Mouse (Mus musculus) forebrain, postnatal 0 days (tissue): ENCODE data around the gene Samhd1. TPM values are rescaled to one million over a fixed set of nuclear protein-coding genes. Genes with fewer than 3 reads are reported as not detected.

Experiments
- ATAC-seq: fragments of 200-750 bp; cut with Nextera tagmentation; 2 replicates; pipeline ENCODE4 v1.8.0; 2017; ENCODE audit warnings: mild to moderate bottlenecking, moderate library complexity
- DNase-seq: peaks from one replicate; pipeline ENCODE4 v3.0.0-alpha.2; 2015
- H3K27ac ChIP-seq: fragments of 300-500 bp; sonication (generic); 2 replicates; pipeline ENCODE4 v1.5.1; 2014; ENCODE audit warnings: low read depth, mild to moderate bottlenecking, antibody characterized with exemption, low read length, moderate library complexity, mixed read lengths
- H3K27me3 ChIP-seq: fragments of 300-500 bp; sonication (generic); 2 replicates; pipeline ENCODE4 v1.6.1; 2014; ENCODE audit warnings: mild to moderate bottlenecking, low read length, mixed read lengths; ENCODE audit not compliant: insufficient read depth
- H3K36me3 ChIP-seq: fragments of 300-500 bp; sonication (generic); 2 replicates; pipeline ENCODE4 v1.6.1; 2014; ENCODE audit warnings: mild to moderate bottlenecking, moderate library complexity; ENCODE audit not compliant: insufficient read depth
- H3K4me1 ChIP-seq: fragments of 300-500 bp; sonication (generic); 2 replicates; pipeline ENCODE4 v1.6.1; 2014; ENCODE audit warnings: antibody characterized with exemption; ENCODE audit not compliant: insufficient read depth
- H3K4me2 ChIP-seq: fragments of 300-500 bp; sonication (generic); 2 replicates; pipeline ENCODE4 v1.6.1; 2014; ENCODE audit warnings: low read depth, mild to moderate bottlenecking, moderate library complexity
- H3K4me3 ChIP-seq: fragments of 300-500 bp; sonication (generic); 2 replicates; pipeline ENCODE4 v1.5.1; 2014; ENCODE audit warnings: low read depth, low read length, mixed read lengths
- H3K9ac ChIP-seq: fragments of 300-500 bp; sonication (generic); 2 replicates; pipeline ENCODE4 v1.6.1; 2014; ENCODE audit warnings: mild to moderate bottlenecking
- H3K9me3 ChIP-seq: fragments of 300-500 bp; sonication (generic); 2 replicates; pipeline ENCODE4 v1.6.1; 2016; ENCODE audit warnings: low read length
- CTCF ChIP-seq: sonication (generic); IDR thresholded peaks from 2 replicates; pipeline ENCODE4 v1.5.1; 2016; ENCODE audit warnings: antibody characterized with exemption, control low read depth, low read depth
- WGBS: fragments of 180-500 bp; shearing (Covaris S2); extraction: QIAGEN DNeasy Blood & Tissue Kit; methylation state at CpG from one replicate; pipeline ENCODE4 v1.1.7; 2014; 5-methylcytosine and 5-hydroxymethylcytosine counted together
- polyA plus RNA-seq: library from polyadenylated mRNA; unstranded; fragments of >200 nt; fragmentation: Nextera tagmentation; extraction: Ambion mirVana; gene quantifications from 2 replicates; pipeline ENCODE4 v1.2.1, GENCODE M21; 2015
- total RNA-seq: library from RNA; depleted of rRNA; stranded (reverse); fragments of >200 nt; gene quantifications from 2 replicates; pipeline ENCODE4 v1.2.3, GENCODE M21; 2014; rRNA removed

Gene Samhd1
- 11.3 and 18.5 TPM in 2 replicates for total RNA-seq
- polyA plus RNA-seq, result 6.6 and 8.0 TPM in 2 replicates

- H3K4me3 ChIP-seq, result peak within 1 kb of the TSS; percentile 59
- H3K9ac ChIP-seq, result peak within 1 kb of the TSS; percentile 54
- DNase-seq (peak; percentile 88), ATAC-seq (peak; percentile 92)
- H3K4me1 ChIP-seq, result peaks cover 4% of the 10 kb centered on the region; the same call in 1 of the 2 replicates
- no peak for TF ChIP-seq CTCF
- no peaks in the 10 kb centered on the region for H3K9me3 ChIP-seq
- WGBS, result under 1% methylated on average over 32 of the region's 32 CpGs
- H3K36me3 ChIP-seq, result no peaks in the 10 kb centered on the region
- no peaks in the 10 kb centered on the region for H3K27me3 ChIP-seq
- H3K27ac ChIP-seq, result peak within 1 kb of the TSS; percentile 31; the same call in 1 of the 2 replicates
- peak within 1 kb of the TSS; percentile 95 for H3K4me2 ChIP-seq
Measured at GRCm38 (mm10) chr2:157135014-157135413, at the start of gene Samhd1. Gene Samhd1, minus strand, starts transcription at chr2:157135265.

DNA sequence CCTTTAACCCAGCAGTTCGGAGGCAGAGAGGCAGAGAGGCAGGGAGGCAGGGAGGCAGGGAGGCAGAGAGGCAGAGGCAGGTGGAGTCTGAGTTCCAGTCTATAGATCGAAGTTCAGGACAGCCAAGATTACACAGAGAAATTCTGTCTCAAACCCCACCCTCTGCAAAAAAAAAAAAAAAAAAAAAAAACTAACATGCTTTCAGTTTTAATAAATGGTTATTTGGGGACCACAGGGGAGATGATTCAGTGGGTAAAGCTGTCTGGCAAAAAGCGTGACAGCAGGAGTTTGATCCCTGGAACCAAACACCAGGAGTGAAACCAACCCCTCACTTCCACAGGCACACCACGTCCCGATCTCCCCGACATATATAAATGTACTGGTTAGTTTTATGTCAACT, 43.1 kb upstream of the Samhd1 start:
- Histone ChIP-seq H3K27me3 (no peaks in the 10 kb centered on the region), H3K36me3 (0 out of 2 replicates have a peak, but pooled peaks cover 8% of the 10 kb centered on the region)
- WGBS, result 90% methylated on average over 6 of the region's 6 CpGs

DNA sequence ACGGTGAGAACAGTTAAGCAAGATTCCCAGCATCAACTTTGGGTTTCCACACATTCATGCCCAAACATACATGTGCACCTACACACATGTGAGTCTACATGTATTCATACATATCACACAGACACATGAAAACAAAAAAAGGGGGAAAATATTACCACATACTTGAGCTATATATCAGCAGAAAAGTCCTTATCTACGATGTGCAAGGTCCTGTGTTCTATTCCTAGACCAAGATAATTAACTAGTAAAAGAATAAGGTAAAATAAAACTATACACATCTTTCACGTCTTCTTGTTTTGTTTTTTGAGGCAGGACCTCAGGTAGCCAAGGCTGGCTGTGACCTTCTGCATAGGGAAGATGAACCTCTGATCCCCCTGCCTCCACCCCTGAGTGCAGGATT, 41.2 kb upstream of the Samhd1 start:
- DNase-seq, result no peak
- ATAC-seq, result no peak
- no peak overlapping the region for H3K9ac ChIP-seq
- H3K4me2 ChIP-seq, result no peak overlapping the region
- 0 out of 2 replicates have a peak, but pooled peaks cover 8% of the 10 kb centered on the region for H3K36me3 ChIP-seq
- no peak overlapping the region for H3K4me3 ChIP-seq
- H3K9me3 ChIP-seq, result no peaks in the 10 kb centered on the region
- WGBS, result 91% methylated on average over 3 of the region's 3 CpGs
- no peak for TF ChIP-seq CTCF
- no peaks in the 10 kb centered on the region for H3K27me3 ChIP-seq
- H3K27ac ChIP-seq, result no peak overlapping the region
- H3K4me1 ChIP-seq, result no peaks in the 10 kb centered on the region

More for the DNA sequence above, 43.1 kb upstream of the Samhd1 start:
- Histone ChIP-seq H3K4me3 (no peak overlapping the region), H3K4me1 (no peaks in the 10 kb centered on the region), H3K9me3 (no peaks in the 10 kb centered on the region), H3K9ac (no peak overlapping the region), H3K27ac (no peak overlapping the region), H3K4me2 (no peak overlapping the region)
- no peak for TF ChIP-seq CTCF
- DNase-seq (no peak), ATAC-seq (no peak)

DNA sequence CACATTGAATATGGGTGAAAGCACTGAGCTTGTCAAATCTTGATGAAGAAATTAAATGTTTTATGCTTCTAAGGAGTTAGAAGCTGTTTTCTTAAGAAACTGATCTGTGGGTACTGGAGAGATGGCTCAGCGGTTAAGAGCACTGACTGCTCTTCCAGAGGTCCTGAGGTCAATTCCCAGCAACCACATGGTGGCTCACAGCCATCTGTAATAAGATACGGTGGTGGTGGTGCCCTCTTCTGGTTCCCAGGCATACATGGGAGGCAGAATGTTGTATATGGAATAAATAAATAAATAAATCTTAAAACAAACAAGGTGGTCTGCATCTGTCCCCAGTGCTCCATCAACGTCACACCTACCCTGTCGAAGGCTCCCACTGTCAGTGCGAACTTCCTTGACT, 39.4 kb upstream of the Samhd1 start:
- Histone ChIP-seq H3K4me2 (no peak overlapping the region), H3K4me3 (no peak overlapping the region), H3K27me3 (no peaks in the 10 kb centered on the region), H3K27ac (no peak overlapping the region), H3K9ac (no peak overlapping the region), H3K9me3 (no peaks in the 10 kb centered on the region), H3K36me3 (0 out of 2 replicates have a peak, but pooled peaks cover 8% of the 10 kb centered on the region), H3K4me1 (no peaks in the 10 kb centered on the region)
- 76% methylated on average over 5 of the region's 5 CpGs for WGBS
- DNase-seq (no peak), ATAC-seq (no peak)
- TF ChIP-seq CTCF, result no peak

- Histone ChIP-seq H3K9ac (no peak overlapping the region; the same call in 1 of the 2 replicates), H3K27ac (no peak overlapping the region), H3K36me3 (0 out of 2 replicates have a peak, but pooled peaks cover 8% of the 10 kb centered on the region), H3K4me1 (no peaks in the 10 kb centered on the region), H3K9me3 (no peaks in the 10 kb centered on the region), H3K4me2 (no peak overlapping the region), H3K4me3 (no peak overlapping the region), H3K27me3 (no peaks in the 10 kb centered on the region)
- ATAC-seq (no peak), DNase-seq (no peak)
- WGBS, result 96% methylated on average over 6 of the region's 6 CpGs
- TF ChIP-seq CTCF, result no peak
Measured at GRCm38 (mm10) chr2:157173555-157173954, 38.5 kb upstream of the Samhd1 start.

DNA sequence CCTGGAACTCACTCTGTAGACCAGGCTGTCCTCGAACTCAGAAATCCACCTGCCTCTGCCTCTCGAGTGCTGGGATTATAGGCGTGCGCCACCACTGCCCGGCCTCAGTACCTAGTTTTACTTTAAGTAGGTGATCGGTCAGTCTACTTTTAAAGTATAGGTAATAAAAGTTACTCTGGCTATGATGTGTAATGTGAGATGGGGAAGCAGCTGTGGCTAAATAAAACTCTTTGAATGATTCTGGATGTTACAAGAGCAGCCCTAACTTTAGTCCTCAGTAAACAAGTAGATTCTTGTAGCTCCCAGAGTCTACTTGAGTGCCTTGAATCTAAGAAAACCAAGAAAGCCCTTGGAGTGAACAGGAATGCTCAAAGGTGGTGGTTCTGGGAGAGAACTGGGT, 37.9 kb upstream of the Samhd1 start:
- no peak overlapping the region for H3K4me3 ChIP-seq
- no peak for TF ChIP-seq CTCF
- H3K27ac ChIP-seq, result no peak overlapping the region
- H3K9ac ChIP-seq, result no peak overlapping the region; the same call in 1 of the 2 replicates
- H3K36me3 ChIP-seq, result 0 out of 2 replicates have a peak, but pooled peaks cover 8% of the 10 kb centered on the region
- WGBS, result 96% methylated on average over 6 of the region's 6 CpGs
- DNase-seq (no peak), ATAC-seq (no peak)
- H3K4me2 ChIP-seq, result no peak overlapping the region
- no peaks in the 10 kb centered on the region for H3K27me3 ChIP-seq
- no peaks in the 10 kb centered on the region for H3K4me1 ChIP-seq
- H3K9me3 ChIP-seq, result no peaks in the 10 kb centered on the region

- Histone ChIP-seq H3K27ac (peak overlapping the region; percentile 29; the same call in 1 of the 2 replicates), H3K36me3 (no peaks in the 10 kb centered on the region), H3K9ac (no peak overlapping the region), H3K4me2 (no peak overlapping the region), H3K4me1 (no peaks in the 10 kb centered on the region), H3K9me3 (no peaks in the 10 kb centered on the region), H3K27me3 (no peaks in the 10 kb centered on the region), H3K4me3 (no peak overlapping the region)
- no peak for TF ChIP-seq CTCF
- DNase-seq (no peak), ATAC-seq (peak; percentile 25; the same call in 1 of the 2 replicates)
- 50% methylated on average over 6 of the region's 6 CpGs for WGBS
Measured at GRCm38 (mm10) chr2:157170626-157171025, 35.6 kb upstream of the Samhd1 start.
